In genomic region chr15:101223596-101223995, GRCm38 (mm10) we compare ENCODE assay signal across 8 mouse cellular contexts. TPM values are rescaled to one million over a fixed set of nuclear protein-coding genes. Genes with fewer than 3 reads are reported as not detected.
A peak's percentile ranks its signal among the peaks of the same experiment; 100 is the strongest.
DNase-seq lines count a peak whose midpoint lies in the region; ATAC-seq and TF ChIP-seq lines count a peak whose summit lies in the region.

No protein-coding gene starts in this region.

- TF ChIP-seq POLR2A in cortical plate, adult 2 months (IDR thresholded peaks at IDR 0.05; ENCODE audit: extremely low read depth, insufficient read depth, low read length) = no peak

- H3K4me3 ChIP-seq in kidney, embryonic 14.5 days (ENCODE audit: low read length) = peak overlapping the region; percentile 83
- peak overlapping the region; percentile 89 for H3K4me3 ChIP-seq in cortical plate, adult 2 months (ENCODE audit: insufficient read depth, low read length)
- H3K4me3 ChIP-seq in hindbrain, embryonic 13.5 days = peak overlapping the region; percentile 73
- H3K4me3 ChIP-seq in midbrain, embryonic 14.5 days (replicated peaks; ENCODE audit: low read depth, low read length) = peak overlapping the region; percentile 63

- H3K36me3 ChIP-seq in kidney, embryonic 14.5 days (ENCODE audit: control insufficient read depth, insufficient read depth, low read length) = no peaks in the 10 kb centered on the region
- no peaks in the 10 kb centered on the region for H3K36me3 ChIP-seq in hindbrain, embryonic 13.5 days
- H3K36me3 ChIP-seq in midbrain, embryonic 14.5 days (ENCODE audit: control insufficient read depth, insufficient read depth, low read length) = no peaks in the 10 kb centered on the region

- DNase-seq in kidney, postnatal 14 days = no peak
- DNase-seq in midbrain, embryonic 14.5 days = no peak
- DNase-seq in embryo, embryonic 10 days (ENCODE audit: low spot score) = no peak
- no peak for DNase-seq in spleen, postnatal 36 days (ENCODE audit: low spot score in 2 of 2)
- DNase-seq in lung, postnatal 36 days = no peak

- H3K4me2 ChIP-seq in kidney, embryonic 14.5 days (replicated peaks; ENCODE audit: low read depth, low read length) = peak overlapping the region; percentile 96
- H3K4me2 ChIP-seq in hindbrain, embryonic 13.5 days = peak overlapping the region; percentile 91
- peak overlapping the region; percentile 97 for H3K4me2 ChIP-seq in midbrain, embryonic 14.5 days (ENCODE audit: low read length)

- H3K9ac ChIP-seq in kidney, embryonic 14.5 days (ENCODE audit: low read depth, low read length) = peak overlapping the region; percentile 76; the same call in 1 of the 2 replicates
- H3K9ac ChIP-seq in hindbrain, embryonic 13.5 days = peak overlapping the region; percentile 82
- peak overlapping the region; percentile 76; the same call in 1 of the 2 replicates for H3K9ac ChIP-seq in midbrain, embryonic 14.5 days (replicated peaks; ENCODE audit: low read length)

- peaks cover 40% of the 10 kb centered on the region for H3K4me1 ChIP-seq in kidney, embryonic 14.5 days (ENCODE audit: control insufficient read depth, insufficient read depth, low read length)
- H3K4me1 ChIP-seq in cortical plate, adult 2 months (ENCODE audit: control insufficient read depth, insufficient read depth, low read length) = peaks cover 7% of the 10 kb centered on the region
- peaks cover 61% of the 10 kb centered on the region for H3K4me1 ChIP-seq in hindbrain, embryonic 13.5 days (replicated peaks)
- peaks cover 34% of the 10 kb centered on the region for H3K4me1 ChIP-seq in midbrain, embryonic 14.5 days (ENCODE audit: control insufficient read depth, insufficient read depth, low read length)

- H3K27ac ChIP-seq in kidney, embryonic 14.5 days (ENCODE audit: low read depth, low read length) = no peak overlapping the region
- H3K27ac ChIP-seq in cortical plate, adult 2 months (ENCODE audit: insufficient read depth, low read length) = no peak overlapping the region
- H3K27ac ChIP-seq in hindbrain, embryonic 13.5 days = no peak overlapping the region
- H3K27ac ChIP-seq in midbrain, embryonic 14.5 days (replicated peaks; ENCODE audit: low read depth, low read length) = no peak overlapping the region

- no peak for ATAC-seq in kidney, embryonic 14.5 days (ENCODE audit: low FRiP score, low TSS enrichment)
- ATAC-seq in hindbrain, embryonic 13.5 days (ENCODE audit: low FRiP score) = peak; percentile 4; the same call in 1 of the 2 replicates
- ATAC-seq in midbrain, embryonic 14.5 days (ENCODE audit: low FRiP score, low TSS enrichment) = peak; percentile 12; the same call in 1 of the 2 replicates

- H3K9me3 ChIP-seq in kidney, embryonic 14.5 days (ENCODE audit: control insufficient read depth, low read length) = no peaks in the 10 kb centered on the region
- no peaks in the 10 kb centered on the region for H3K9me3 ChIP-seq in hindbrain, embryonic 13.5 days
- H3K9me3 ChIP-seq in midbrain, embryonic 14.5 days (ENCODE audit: control insufficient read depth, low read length) = no peaks in the 10 kb centered on the region

- no peak for TF ChIP-seq CTCF in cortical plate, adult 2 months (IDR thresholded peaks at IDR 0.05; ENCODE audit: extremely low read depth, insufficient read depth, low read length)

- peaks cover 18% of the 10 kb centered on the region for H3K27me3 ChIP-seq in kidney, embryonic 14.5 days (ENCODE audit: control insufficient read depth, insufficient read depth, low read length)
- peaks cover 37% of the 10 kb centered on the region for H3K27me3 ChIP-seq in hindbrain, embryonic 13.5 days
- no peaks in the 10 kb centered on the region for H3K27me3 ChIP-seq in midbrain, embryonic 14.5 days (ENCODE audit: control insufficient read depth, insufficient read depth, low read length)

- 3% methylated on average over 5 of the region's 5 CpGs for whole genome bisulfite sequencing in kidney, embryonic 14.5 days
- WGBS in hindbrain, embryonic 13.5 days = 5% methylated on average over 5 of the region's 5 CpGs
- 3% methylated on average over 5 of the region's 5 CpGs for WGBS in midbrain, embryonic 14.5 days

RNA-seq across cellular contexts. Expression of gene Grasp, which starts 0.4 kb away (rescaled TPM):
- 5.0 and 5.7 TPM in 2 replicates for polyA plus RNA-seq in kidney, embryonic 14.5 days (2014; fragmentation: Nextera tagmentation; extraction: Ambion mirVana)
- polyA plus RNA-seq in cortical plate, adult 2 months (2012; rRNA removed) = 39.7 and 41.0 TPM in 2 replicates
- 1.7 and 1.8 TPM in 2 replicates for polyA plus RNA-seq in hindbrain, embryonic 13.5 days (2015; fragmentation: Nextera tagmentation; extraction: Ambion mirVana)
- polyA plus RNA-seq in midbrain, embryonic 14.5 days (2014; fragmentation: Nextera tagmentation; extraction: Ambion mirVana) = 0.93 and 0.97 TPM in 2 replicates

RNA-seq across cellular contexts. Expression of gene Nr4a1, which starts 30.5 kb away (rescaled TPM):
- polyA plus RNA-seq in kidney, embryonic 14.5 days (2014; fragmentation: Nextera tagmentation; extraction: Ambion mirVana) = 4.5 and 5.0 TPM in 2 replicates
- polyA plus RNA-seq in cortical plate, adult 2 months (2012; rRNA removed) = 76.6 and 103 TPM in 2 replicates
- polyA plus RNA-seq in hindbrain, embryonic 13.5 days (2015; fragmentation: Nextera tagmentation; extraction: Ambion mirVana) = 4.9 and 5.0 TPM in 2 replicates
- 2.9 and 3.5 TPM in 2 replicates for polyA plus RNA-seq in midbrain, embryonic 14.5 days (2014; fragmentation: Nextera tagmentation; extraction: Ambion mirVana)

RNA-seq across cellular contexts. Expression of gene Acvr1b, which starts 49.7 kb away (rescaled TPM):
- 6.0 and 7.2 TPM in 2 replicates for polyA plus RNA-seq in kidney, embryonic 14.5 days (2014; fragmentation: Nextera tagmentation; extraction: Ambion mirVana)
- polyA plus RNA-seq in cortical plate, adult 2 months (2012; rRNA removed) = 70.5 and 73.9 TPM in 2 replicates
- polyA plus RNA-seq in hindbrain, embryonic 13.5 days (2015; fragmentation: Nextera tagmentation; extraction: Ambion mirVana) = 19.6 and 20.5 TPM in 2 replicates
- 30.4 and 39.0 TPM in 2 replicates for polyA plus RNA-seq in midbrain, embryonic 14.5 days (2014; fragmentation: Nextera tagmentation; extraction: Ambion mirVana)

Comparison
In these comparisons a context has a peak if more than half of its experiments do, and no peak if none do; other contexts are left out.
1. RNA of gene Nr4a1, which starts 30.5 kb away (polyA plus RNA-seq): 76.6 to 103 TPM in cortical plate, adult 2 months; 4.9 to 5.0 TPM in hindbrain, embryonic 13.5 days, 4.5 to 5.0 TPM in kidney, embryonic 14.5 days and 2.9 to 3.5 TPM in midbrain, embryonic 14.5 days; every median in the first group is over 10 times any median in the second.
2. Peak in every context shown above with its lines, with median percentiles within 50 percentile points of each other: H3K4me2 ChIP-seq, H3K4me3 ChIP-seq and H3K9ac ChIP-seq.